Mouse (Mus musculus) olfactory bulb, adult 2 months (tissue): Measurements from ENCODE around the gene Egfl7. TPM values are rescaled to one million over a fixed set of nuclear protein-coding genes. Genes with fewer than 3 reads are reported as not detected.

ENCODE experiments used
- H3K27ac ChIP-seq: fragments of 200-500 bp; 2 replicates; pipeline ENCODE4 v1.5.1; 2012; ENCODE audit warnings: low read depth, low read length; ENCODE audit not compliant: insufficient read depth
- H3K4me1 ChIP-seq: fragments of 200-500 bp; 2 replicates; pipeline ENCODE4 v1.6.1; 2012; ENCODE audit warnings: low read length; ENCODE audit not compliant: control insufficient read depth, insufficient read depth
- H3K4me3 ChIP-seq: fragments of 200-500 bp; 2 replicates; pipeline ENCODE4 v1.5.1; 2012; ENCODE audit warnings: mild to moderate bottlenecking, low read depth, low read length, moderate library complexity; ENCODE audit not compliant: insufficient read depth
- CTCF ChIP-seq: fragments of 200-500 bp; IDR thresholded peaks from 2 replicates; pipeline ENCODE4 v1.5.1; 2012; ENCODE audit warnings: low read depth, mild to moderate bottlenecking, low read length, moderate library complexity; ENCODE audit not compliant: insufficient read depth
- POLR2A ChIP-seq: fragments of 200-500 bp; IDR thresholded peaks from 2 replicates; pipeline ENCODE4 v1.6.1; 2012; ENCODE audit warnings: mild to moderate bottlenecking, low read depth, low read length, moderate library complexity; ENCODE audit not compliant: insufficient read depth
- WGBS: fragments of 180-500 bp; shearing (Covaris S2); methylation state at CpG from one replicate; pipeline ENCODE4 v1.1.7; 2018; 5-methylcytosine and 5-hydroxymethylcytosine counted together
- polyA plus RNA-seq: library from polyadenylated mRNA; stranded (reverse); fragments of >200 nt; gene quantifications from 2 replicates; pipeline ENCODE4 v1.2.4, GENCODE M21; 2012; ENCODE audit warnings: low replicate concordance; ENCODE audit not compliant: missing spikeins, insufficient read depth, insufficient read length

Egfl7 gene
- polyA plus RNA-seq, 1 experiment, result not detected

DNA sequence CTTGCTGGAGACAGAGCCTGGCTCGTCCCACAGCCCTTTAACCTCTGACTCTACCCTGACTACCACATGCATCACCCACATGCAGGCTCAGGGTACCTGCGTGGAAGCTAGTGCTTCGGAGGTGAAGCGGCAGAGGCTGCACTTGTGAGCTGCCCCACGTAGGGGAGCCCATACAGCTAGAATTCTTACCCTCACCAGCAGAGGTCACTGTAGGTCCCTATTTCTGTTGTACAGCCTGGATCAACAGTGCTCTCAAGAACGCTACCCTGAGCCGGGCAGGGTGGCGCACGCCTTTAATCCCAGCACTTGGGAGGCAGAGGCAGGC is 14.2 kb downstream of the Egfl7 start:
- Histone ChIP-seq H3K27ac (no peak overlapping the region), H3K4me1 (peaks cover 5% of the 10 kb centered on the region), H3K4me3 (no peak overlapping the region)
- 52% methylated on average over 9 of the region's 9 CpGs for WGBS
- TF ChIP-seq POLR2A, result no peak
- TF ChIP-seq CTCF, result no peak

DNA sequence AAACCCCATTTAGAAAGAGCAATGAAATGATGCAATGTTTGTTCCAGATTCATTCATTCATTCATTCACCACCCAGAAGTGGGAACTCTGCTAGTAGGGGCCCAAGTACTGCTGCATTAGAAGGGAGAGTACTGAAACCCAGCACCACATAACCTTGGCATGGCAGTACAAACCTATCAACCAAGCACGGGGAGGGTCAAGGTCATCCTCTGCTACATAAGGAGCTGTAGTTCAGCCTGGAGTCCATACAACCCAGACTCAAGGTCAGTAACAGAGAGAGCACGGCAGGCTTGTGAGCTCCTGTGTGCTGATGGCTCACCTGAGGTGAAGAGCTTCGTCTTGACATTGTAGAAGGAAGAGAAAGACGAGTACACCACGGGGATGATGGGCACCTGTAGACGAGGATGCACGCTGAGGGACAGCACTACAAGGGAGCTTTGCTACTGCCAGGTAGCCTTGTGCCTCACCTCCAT is 14.7 kb downstream of the Egfl7 start:
- peaks cover 5% of the 10 kb centered on the region for H3K4me1 ChIP-seq

DNA sequence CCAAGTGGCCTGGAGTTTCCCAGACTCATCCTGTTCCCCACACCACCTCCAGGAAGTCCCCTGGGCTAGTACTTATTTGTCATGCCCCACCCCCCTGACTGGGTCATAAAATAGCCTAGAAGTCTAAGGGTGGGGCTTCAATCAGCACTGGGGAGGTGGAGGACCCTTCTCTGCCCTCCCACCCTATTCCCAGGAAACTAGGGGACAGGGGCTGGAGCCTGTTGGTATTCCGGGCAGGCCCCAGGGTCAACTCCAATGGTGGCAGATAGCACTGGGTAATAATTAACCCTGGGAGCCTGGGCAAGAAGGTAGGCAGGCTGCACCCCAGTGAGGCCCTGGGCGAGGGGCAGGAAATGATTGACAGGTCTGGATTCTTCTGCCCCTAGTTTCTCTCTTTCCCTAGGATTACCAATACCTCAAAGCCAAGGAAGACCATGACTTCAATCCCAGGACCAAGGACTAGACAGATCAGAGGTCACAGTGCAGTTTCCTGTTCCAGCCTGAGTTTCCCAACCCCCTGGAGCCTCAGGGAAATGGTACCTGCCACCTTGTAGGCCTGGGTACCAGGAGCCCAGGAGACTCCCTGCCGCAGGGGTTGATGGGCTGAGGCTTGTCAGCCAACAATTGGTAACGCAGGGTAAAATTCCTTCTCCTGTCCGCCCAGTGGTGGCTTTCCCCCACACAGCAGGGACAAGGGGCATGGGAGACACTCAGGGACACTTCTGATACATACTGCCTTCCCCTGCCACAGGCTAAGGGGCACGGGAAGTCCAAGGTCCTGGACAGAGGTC is 15.3 kb downstream of the Egfl7 start:
- H3K27ac ChIP-seq, result no peak overlapping the region
- WGBS, result 93% methylated on average over 6 of the region's 6 CpGs
- H3K4me3 ChIP-seq, result no peak overlapping the region
- no peak for TF ChIP-seq POLR2A
- no peak for TF ChIP-seq CTCF
- peaks cover 5% of the 10 kb centered on the region for H3K4me1 ChIP-seq

More for the DNA sequence above, 14.7 kb downstream of the Egfl7 start:
- no peak overlapping the region for H3K27ac ChIP-seq
- H3K4me3 ChIP-seq, result no peak overlapping the region
- 81% methylated on average over 7 of the region's 7 CpGs for WGBS
- TF ChIP-seq CTCF (no peak), POLR2A (no peak)

DNA sequence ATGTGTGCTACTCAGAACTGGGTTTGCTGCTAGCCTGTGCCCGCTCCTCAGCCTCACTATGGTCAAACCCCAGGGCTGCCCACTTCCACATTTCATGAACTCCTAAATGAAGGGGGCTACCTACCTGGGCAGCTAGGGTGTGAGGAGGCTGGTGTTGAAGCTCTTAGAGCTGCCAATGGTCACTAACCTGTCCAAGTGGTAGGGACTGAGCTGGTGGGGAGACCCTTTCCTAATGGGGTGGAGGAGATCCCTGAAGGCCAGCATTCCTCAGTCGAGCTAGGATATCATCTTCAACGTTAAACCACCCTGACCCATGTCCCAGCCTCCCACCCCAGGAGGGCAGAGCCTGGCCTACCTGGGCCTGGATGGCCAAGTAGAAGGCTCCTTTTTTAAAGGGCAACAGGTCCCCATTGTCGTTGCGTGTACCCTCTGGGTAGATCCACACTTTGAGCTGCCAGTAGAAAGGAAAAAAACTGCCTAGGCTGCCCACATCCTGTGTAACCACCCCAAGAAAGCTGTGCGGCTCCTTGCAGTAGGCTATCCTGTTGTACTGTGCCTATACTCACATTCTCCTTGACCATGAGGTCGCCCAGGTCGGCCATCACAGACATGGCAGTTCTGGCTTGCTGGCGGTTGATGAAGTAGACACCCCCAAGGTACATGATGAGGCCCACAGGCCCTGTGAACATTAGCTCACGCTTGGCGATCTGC is 16.1 kb downstream of the Egfl7 start:
- peaks cover 5% of the 10 kb centered on the region for H3K4me1 ChIP-seq

DNA sequence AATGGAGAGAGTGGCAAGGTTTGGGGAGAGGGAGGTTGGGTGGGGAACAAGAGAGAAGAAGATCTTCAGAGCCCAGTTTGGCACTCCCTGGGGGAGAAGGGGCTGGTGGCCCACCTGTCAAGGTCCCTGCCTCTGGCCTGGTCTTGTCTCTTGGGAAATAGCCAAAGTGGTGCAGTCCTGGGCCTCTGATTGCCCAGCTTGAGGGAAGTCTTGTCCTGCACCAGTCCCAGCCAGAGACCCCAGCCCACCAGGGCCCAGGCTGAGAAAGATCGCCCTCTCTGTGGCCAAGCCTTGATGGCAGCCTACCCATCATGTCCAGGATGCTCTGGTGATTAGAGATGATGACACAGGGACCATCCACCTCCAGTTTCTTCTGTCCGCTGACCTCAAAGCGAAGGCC is 17.1 kb downstream of the Egfl7 start:
- peaks cover 5% of the 10 kb centered on the region for H3K4me1 ChIP-seq
- H3K4me3 ChIP-seq, result no peak overlapping the region
- no peak overlapping the region for H3K27ac ChIP-seq
- TF ChIP-seq CTCF (no peak), POLR2A (no peak)
- WGBS, result 96% methylated on average over 3 of the region's 3 CpGs

More for the DNA sequence above, 16.1 kb downstream of the Egfl7 start:
- H3K27ac ChIP-seq, result no peak overlapping the region
- no peak for TF ChIP-seq POLR2A
- no peak for TF ChIP-seq CTCF
- no peak overlapping the region for H3K4me3 ChIP-seq
- WGBS, result 88% methylated on average over 11 of the region's 11 CpGs

DNA sequence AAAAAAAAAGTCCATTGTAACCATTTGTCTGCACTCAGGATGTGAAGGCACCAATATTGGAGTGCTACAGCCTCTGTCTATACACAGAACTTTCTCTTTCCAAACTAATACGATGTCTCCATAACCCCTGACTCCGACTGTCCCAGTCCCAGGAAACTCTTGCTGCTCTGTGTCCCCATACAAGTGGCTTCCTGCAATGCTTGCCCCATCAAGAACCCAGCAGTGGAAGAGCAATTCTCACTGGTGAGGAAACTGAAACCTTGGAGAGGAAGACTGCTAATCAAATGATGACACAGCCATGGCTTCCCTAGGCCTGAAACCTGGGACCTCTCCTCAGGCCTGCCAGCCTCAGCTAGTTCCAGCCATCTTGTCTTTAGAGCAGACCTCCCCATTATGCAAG is 18.0 kb downstream of the Egfl7 start:
- TF ChIP-seq POLR2A, result no peak
- TF ChIP-seq CTCF, result no peak
- peaks cover 5% of the 10 kb centered on the region for H3K4me1 ChIP-seq
- no peak overlapping the region for H3K4me3 ChIP-seq
- 93% methylated on average over 2 of the region's 2 CpGs for WGBS
- H3K27ac ChIP-seq, result no peak overlapping the region

DNA sequence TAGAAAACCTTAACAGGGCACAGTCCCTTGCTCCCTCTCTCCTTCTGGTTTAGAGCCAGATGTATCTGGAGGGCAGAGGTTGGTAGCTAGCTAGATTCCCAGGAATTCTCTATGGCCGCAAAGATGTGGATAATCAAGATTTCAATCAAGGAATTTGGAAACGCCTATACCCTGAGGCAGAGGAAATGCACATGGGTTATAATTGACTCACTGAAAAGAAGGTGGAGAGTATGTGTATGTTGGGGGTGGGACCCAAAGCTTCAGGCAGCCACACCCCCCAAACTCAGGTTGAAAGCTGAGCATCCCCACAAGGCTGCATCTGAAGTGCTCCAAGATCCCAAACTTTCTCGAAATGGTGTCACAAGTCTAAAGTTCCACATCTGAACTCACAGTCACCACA is 18.6 kb downstream of the Egfl7 start:
- Histone ChIP-seq H3K4me1 (peaks cover 7% of the 10 kb centered on the region), H3K4me3 (no peak overlapping the region), H3K27ac (no peak overlapping the region)
- no peak for TF ChIP-seq POLR2A
- no peak for TF ChIP-seq CTCF
- 88% methylated on average over 3 of the region's 3 CpGs for WGBS

DNA sequence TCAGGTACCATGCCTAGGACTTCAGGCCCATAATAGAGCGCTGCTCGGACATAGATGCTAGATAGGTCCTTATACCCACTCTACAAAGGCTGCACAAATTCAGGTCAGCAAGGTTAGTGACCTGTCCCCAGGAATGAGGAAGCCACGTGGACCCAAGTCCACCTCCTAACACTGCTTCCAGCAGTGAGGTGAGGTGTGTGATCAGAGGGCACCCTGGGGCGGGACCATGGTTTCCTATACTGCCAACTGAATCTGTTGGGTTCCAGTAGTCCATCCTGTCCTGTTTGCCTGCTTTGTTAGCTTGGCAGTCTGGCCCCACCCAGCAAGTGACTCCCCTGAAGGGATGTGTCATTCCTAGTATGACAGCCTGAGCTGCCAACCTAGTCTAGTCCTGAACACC is 20.2 kb downstream of the Egfl7 start:
- no peak overlapping the region for H3K27ac ChIP-seq
- WGBS, result 91% methylated on average over 4 of the region's 4 CpGs
- H3K4me1 ChIP-seq, result peaks cover 12% of the 10 kb centered on the region
- H3K4me3 ChIP-seq, result no peak overlapping the region
- no peak for TF ChIP-seq CTCF
- no peak for TF ChIP-seq POLR2A

DNA sequence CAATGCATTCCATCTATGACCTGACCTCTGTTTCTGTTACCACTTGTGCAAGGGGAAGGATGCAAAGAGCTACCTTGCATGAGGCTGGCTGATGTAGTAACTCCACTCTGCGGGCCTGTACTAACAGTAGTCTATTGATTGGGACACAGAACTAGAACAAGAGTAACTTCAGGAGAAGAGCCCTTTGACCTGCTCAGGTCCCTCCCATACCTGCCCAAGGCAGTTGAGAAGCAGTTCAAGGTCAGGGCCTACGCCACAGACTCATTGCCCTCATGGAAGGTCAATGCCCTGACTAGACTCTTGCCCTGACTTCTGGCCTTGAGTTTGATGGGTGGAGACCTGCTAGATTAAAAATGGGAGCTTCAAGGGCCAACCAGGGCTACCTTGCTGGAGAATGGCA is 20.9 kb downstream of the Egfl7 start:
- WGBS, result 99% methylated on average over 2 of the region's 2 CpGs
- peaks cover 12% of the 10 kb centered on the region for H3K4me1 ChIP-seq
- H3K27ac ChIP-seq, result no peak overlapping the region
- no peak overlapping the region for H3K4me3 ChIP-seq
- no peak for TF ChIP-seq POLR2A
- TF ChIP-seq CTCF, result no peak

DNA sequence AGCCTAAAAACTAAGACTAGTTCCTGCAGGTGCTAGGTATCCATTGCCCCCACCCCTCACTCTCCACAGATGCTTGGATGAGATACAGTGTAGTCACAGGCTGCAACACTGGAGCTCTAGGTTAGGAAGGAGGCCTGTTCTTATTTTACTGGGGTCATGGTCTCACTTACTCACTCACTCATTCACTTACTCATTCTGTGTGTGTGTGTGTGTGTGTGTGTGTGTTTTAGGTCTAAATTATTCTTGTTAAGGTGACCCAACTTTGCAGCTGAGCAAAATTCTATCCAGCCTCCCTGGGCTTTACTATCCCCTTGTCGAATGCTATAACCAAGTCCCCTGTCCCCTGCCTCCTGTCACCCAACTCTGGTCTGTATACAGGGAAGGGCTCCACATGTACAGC is 21.8 kb downstream of the Egfl7 start:
- WGBS, result 82% methylated on average over 1 of the region's 1 CpGs
- no peak overlapping the region for H3K27ac ChIP-seq
- no peak for TF ChIP-seq CTCF
- TF ChIP-seq POLR2A, result no peak

More for the DNA sequence above, 21.8 kb downstream of the Egfl7 start:
- Histone ChIP-seq H3K4me1 (peaks cover 12% of the 10 kb centered on the region), H3K4me3 (no peak overlapping the region)
